Mouse (Mus musculus) central nervous system, embryonic 11.5 days (tissue): ENCODE results near the gene Supt16. TPM values are rescaled to one million over a fixed set of nuclear protein-coding genes. Genes with fewer than 3 reads are reported as not detected.

Source experiments
- polyA plus RNA-seq: library from polyadenylated mRNA; depleted of rRNA; stranded (reverse); fragments of >200 nt; gene quantifications from 2 replicates; pipeline ENCODE4 v1.2.3, GENCODE M21; 2012; rRNA removed

Gene Supt16
- polyA plus RNA-seq = 88.7 and 139 TPM in 2 replicates

DNA sequence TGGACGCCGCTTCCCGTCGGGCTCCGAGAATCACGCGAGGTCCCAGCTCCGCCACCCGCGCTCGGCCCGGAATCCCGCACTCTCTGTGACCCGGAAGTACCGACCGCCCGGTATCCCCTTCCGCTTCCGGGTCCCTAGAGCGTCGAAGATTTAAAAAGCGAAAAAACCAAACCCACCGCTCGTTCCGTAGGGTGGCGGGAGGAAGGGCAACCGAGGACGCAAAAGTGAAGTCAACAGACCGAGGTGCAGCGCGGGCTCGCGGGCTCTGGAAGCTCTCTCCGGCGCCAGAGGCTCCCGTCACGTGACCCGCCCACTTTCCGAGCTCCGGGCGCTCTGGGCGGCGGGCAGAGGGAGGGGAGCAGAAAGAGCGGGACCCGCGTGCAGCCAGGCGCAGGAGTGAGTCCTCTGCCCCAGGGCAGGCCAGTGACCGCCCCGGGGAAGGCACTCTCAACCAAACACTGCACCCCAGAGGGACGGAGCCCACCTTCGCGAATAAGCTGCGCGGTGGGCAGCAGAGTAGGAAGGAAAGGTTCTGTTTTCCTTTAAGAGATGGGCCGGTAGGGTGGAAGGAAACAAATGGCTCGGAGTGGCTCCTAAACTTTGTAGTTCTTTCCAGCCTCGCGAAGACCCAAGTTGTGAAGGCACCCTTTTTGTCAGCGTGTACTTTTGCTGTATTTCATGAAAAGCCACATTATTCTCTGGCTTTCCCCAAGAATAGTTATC lies at the start of gene Supt16:
Gene Supt16 (minus strand): TSS at position 261 of the 723 bp plus-strand sequence.

Other genes starting within 250 kb of the Supt16 start
- gene Arhgef40, start 212.7 kb downstream of the Supt16 start, polyA plus RNA-seq = 94.3 and 142 TPM in 2 replicates
- 1.6 and 1.7 TPM in 2 replicates for gene Tmem253, start 181.8 kb downstream of the Supt16 start, polyA plus RNA-seq
- gene Zfp219, start 176.7 kb downstream of the Supt16 start, polyA plus RNA-seq = 172 and 232 TPM in 2 replicates
- gene Olfr221, start 155.0 kb downstream of the Supt16 start, polyA plus RNA-seq = not detected in 2 replicates
- 691 and 1,274 TPM in 2 replicates for gene Hnrnpc, start 93.4 kb downstream of the Supt16 start, polyA plus RNA-seq
- gene Rpgrip1, start 86.7 kb downstream of the Supt16 start, polyA plus RNA-seq = 0.92 and 2.0 TPM in 2 replicates
- gene Chd8, start 60.4 kb upstream of the Supt16 start, polyA plus RNA-seq = 74.1 and 82.3 TPM in 2 replicates
- gene Tox4, start 81.7 kb upstream of the Supt16 start, polyA plus RNA-seq = 28.4 and 39.3 TPM in 2 replicates
- gene Rab2b, start 82.1 kb upstream of the Supt16 start, polyA plus RNA-seq = 30.9 and 33.6 TPM in 2 replicates
- 58.3 and 65.0 TPM in 2 replicates for gene Mettl3, start 107.7 kb upstream of the Supt16 start, polyA plus RNA-seq
- 52.9 and 56.9 TPM in 2 replicates for gene Sall2, start 131.3 kb upstream of the Supt16 start, polyA plus RNA-seq
- not detected in 2 replicates for gene Olfr1513, start 159.0 kb upstream of the Supt16 start, polyA plus RNA-seq
- gene Olfr1512, start 181.8 kb upstream of the Supt16 start, polyA plus RNA-seq = not detected in 2 replicates
- gene Olfr1511, start 200.0 kb upstream of the Supt16 start, polyA plus RNA-seq = not detected in 2 replicates
- not detected in 2 replicates for gene Olfr1510, start 217.0 kb upstream of the Supt16 start, polyA plus RNA-seq
- not detected in 2 replicates for gene Olfr1509, start 245.6 kb upstream of the Supt16 start, polyA plus RNA-seq